Mouse (Mus musculus) thymus, adult 2 months (tissue): ENCODE results near the gene Pi4ka.

Source experiments
- CTCF ChIP-seq: fragments of 200-500 bp; IDR thresholded peaks from 2 replicates; pipeline ENCODE4 v1.5.1; 2012; ENCODE audit warnings: mild to moderate bottlenecking, control low read depth, low read length, moderate library complexity, borderline replicate concordance; ENCODE audit not compliant: control insufficient read depth, poor library complexity, insufficient read depth; ENCODE audit errors: extremely low read depth
- POLR2A ChIP-seq: fragments of 200-500 bp; IDR thresholded peaks from 2 replicates; pipeline ENCODE4 v1.6.1; 2012; ENCODE audit warnings: mild to moderate bottlenecking, low read length, control low read depth, moderate library complexity; ENCODE audit not compliant: control insufficient read depth, poor library complexity, insufficient read depth; ENCODE audit errors: extremely low read depth

DNA sequence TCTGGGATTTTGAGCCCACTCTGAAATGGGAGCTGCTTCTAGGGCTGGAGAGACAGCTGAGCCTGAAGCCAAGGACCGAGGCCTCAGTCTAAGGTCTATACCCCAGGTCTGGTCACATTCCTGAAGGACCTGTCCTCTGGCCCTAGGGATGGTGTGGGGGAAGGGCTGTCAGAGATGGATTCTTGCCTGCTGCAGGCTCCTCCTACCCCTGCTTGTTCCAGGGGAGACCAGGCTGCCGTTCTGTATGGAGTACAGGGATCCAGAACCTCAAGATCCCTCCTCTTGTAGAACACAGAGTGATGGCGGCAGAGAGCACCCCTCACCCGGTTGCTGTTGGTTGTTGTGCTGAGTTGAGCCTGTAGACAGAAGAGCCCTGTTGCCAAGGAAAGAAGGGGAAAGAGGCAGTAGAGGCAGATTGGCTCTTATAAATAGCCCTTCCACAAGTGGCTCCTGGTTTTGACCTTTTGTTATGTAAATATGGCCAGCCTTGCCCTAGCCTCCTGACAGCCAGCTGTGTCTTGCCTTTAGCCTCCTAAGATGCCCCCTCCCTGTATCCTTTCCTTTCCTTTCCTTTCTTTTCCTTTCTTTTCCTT is 152.0 kb downstream of the Pi4ka start:
- no peak for TF ChIP-seq CTCF
- TF ChIP-seq POLR2A, result no peak
